Mouse (Mus musculus) thymus, adult 2 months (tissue): ENCODE results near the gene Fgf14. TPM values are rescaled to one million over a fixed set of nuclear protein-coding genes. Genes with fewer than 3 reads are reported as not detected.

Source experiments
- DNase-seq: peaks from one replicate; pipeline ENCODE4 v3.0.0; 2021
- H3K27ac ChIP-seq: fragments of 200-500 bp; 2 replicates; pipeline ENCODE4 v1.5.1; 2012; ENCODE audit warnings: low read length, control low read depth; ENCODE audit not compliant: control insufficient read depth, insufficient read depth
- H3K27me3 ChIP-seq: fragments of 200-500 bp; 2 replicates; pipeline ENCODE4 v1.6.1; 2012; ENCODE audit warnings: mild to moderate bottlenecking, low read length, moderate library complexity, mixed read lengths; ENCODE audit not compliant: control insufficient read depth, insufficient read depth
- H3K36me3 ChIP-seq: fragments of 200-500 bp; 2 replicates; pipeline ENCODE4 v1.6.1; 2012; ENCODE audit warnings: mild to moderate bottlenecking, low read length, moderate library complexity; ENCODE audit not compliant: control insufficient read depth, insufficient read depth
- H3K4me1 ChIP-seq: fragments of 200-500 bp; replicated peaks from 2 replicates; pipeline ENCODE4 v1.6.1; 2012; ENCODE audit warnings: low read length; ENCODE audit not compliant: control insufficient read depth, insufficient read depth
- H3K4me3 ChIP-seq: fragments of 200-500 bp; 2 replicates; pipeline ENCODE4 v1.5.1; 2012; ENCODE audit warnings: mild to moderate bottlenecking, low read length, control low read depth, moderate library complexity; ENCODE audit not compliant: control insufficient read depth, insufficient read depth
- CTCF ChIP-seq: fragments of 200-500 bp; IDR thresholded peaks from 2 replicates; pipeline ENCODE4 v1.5.1; 2012; ENCODE audit warnings: mild to moderate bottlenecking, control low read depth, low read length, moderate library complexity, borderline replicate concordance; ENCODE audit not compliant: control insufficient read depth, poor library complexity, insufficient read depth; ENCODE audit errors: extremely low read depth
- POLR2A ChIP-seq: fragments of 200-500 bp; IDR thresholded peaks from 2 replicates; pipeline ENCODE4 v1.6.1; 2012; ENCODE audit warnings: mild to moderate bottlenecking, low read length, control low read depth, moderate library complexity; ENCODE audit not compliant: control insufficient read depth, poor library complexity, insufficient read depth; ENCODE audit errors: extremely low read depth
- WGBS: fragments of 180-500 bp; shearing (Covaris S2); methylation state at CpG from one replicate; pipeline ENCODE4 v1.1.7; 2018; 5-methylcytosine and 5-hydroxymethylcytosine counted together
- polyA plus RNA-seq: library from polyadenylated mRNA; depleted of rRNA; stranded (reverse); fragments of >200 nt; gene quantifications from 2 replicates; pipeline ENCODE4 v1.2.3, GENCODE M21; 2012; rRNA removed

Fgf14 gene
- 3.5 and 4.5 TPM in 2 replicates for polyA plus RNA-seq

DNA sequence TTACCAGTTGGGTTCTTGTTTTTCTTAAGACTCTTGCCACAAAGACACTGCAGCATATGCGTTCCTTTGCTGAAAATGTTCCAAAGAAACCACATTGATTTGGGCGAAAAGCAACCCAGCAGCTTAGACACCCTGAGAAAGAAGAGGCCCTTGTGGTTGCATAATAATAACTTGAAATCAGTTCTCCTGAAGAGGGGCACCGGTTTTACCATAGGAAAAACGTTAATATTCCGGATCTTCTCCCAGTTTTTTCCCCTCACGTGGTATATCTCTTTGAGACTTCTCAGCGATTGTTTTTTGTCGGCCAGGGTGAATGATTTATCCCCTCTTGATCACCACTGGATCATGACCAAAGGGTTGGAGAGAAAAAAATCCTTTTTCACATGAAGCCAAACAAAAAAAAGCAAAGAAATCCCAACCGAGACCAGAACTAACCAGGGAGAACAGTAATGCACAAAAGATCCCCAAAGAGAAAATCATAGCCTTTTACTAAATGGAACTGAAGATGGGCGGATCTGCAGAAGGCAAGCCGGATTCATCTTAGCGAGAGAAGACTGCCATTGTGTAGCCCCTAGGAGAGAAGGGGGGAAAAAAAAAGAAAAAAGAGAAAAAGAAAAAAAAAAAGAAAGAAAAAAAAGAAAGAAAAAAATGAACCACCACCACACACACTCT lies at the start of gene Fgf14:
TSS of gene Fgf14 (minus strand) at position 622 of the 672 bp plus-strand sequence.
- Histone ChIP-seq H3K4me1 (no peaks in the 10 kb centered on the region), H3K27me3 (no peaks in the 10 kb centered on the region), H3K27ac (no peak within 1 kb of the TSS), H3K36me3 (no peaks in the 10 kb centered on the region), H3K4me3 (no peak within 1 kb of the TSS)
- 26% methylated on average over 12 of the region's 12 CpGs for WGBS
- DNase-seq: no peak
- TF ChIP-seq CTCF (no peak), POLR2A (no peak)

GRCm38 (mm10) chr14:124677379-124677778 lies 452 bp upstream of the Fgf14 start:
- H3K36me3 ChIP-seq: no peaks in the 10 kb centered on the region
- no peak for DNase-seq
- H3K27me3 ChIP-seq: no peaks in the 10 kb centered on the region
- no peaks in the 10 kb centered on the region for H3K4me1 ChIP-seq
- WGBS: 11% methylated on average over 10 of the region's 10 CpGs
- H3K4me3 ChIP-seq: no peak overlapping the region
- no peak overlapping the region for H3K27ac ChIP-seq
- no peak for TF ChIP-seq POLR2A
- no peak for TF ChIP-seq CTCF

GRCm38 (mm10) chr14:124675654-124676505 lies 1.0 kb downstream of the Fgf14 start:
- no peaks in the 10 kb centered on the region for H3K36me3 ChIP-seq
- no peaks in the 10 kb centered on the region for H3K4me1 ChIP-seq
- H3K27me3 ChIP-seq: no peaks in the 10 kb centered on the region
- no peak for TF ChIP-seq CTCF
- TF ChIP-seq POLR2A: no peak
- no peak overlapping the region for H3K27ac ChIP-seq
- DNase-seq: no peak
- WGBS: 26% methylated on average over 23 of the region's 23 CpGs
- no peak overlapping the region for H3K4me3 ChIP-seq

GRCm38 (mm10) chr14:124675142-124675653 lies 1.7 kb downstream of the Fgf14 start:
- Histone ChIP-seq H3K36me3 (no peaks in the 10 kb centered on the region), H3K4me3 (no peak overlapping the region), H3K27me3 (no peaks in the 10 kb centered on the region), H3K4me1 (no peaks in the 10 kb centered on the region), H3K27ac (no peak overlapping the region)
- WGBS: 9% methylated on average over 21 of the region's 21 CpGs
- TF ChIP-seq CTCF (no peak), POLR2A (no peak)
- no peak for DNase-seq

DNA sequence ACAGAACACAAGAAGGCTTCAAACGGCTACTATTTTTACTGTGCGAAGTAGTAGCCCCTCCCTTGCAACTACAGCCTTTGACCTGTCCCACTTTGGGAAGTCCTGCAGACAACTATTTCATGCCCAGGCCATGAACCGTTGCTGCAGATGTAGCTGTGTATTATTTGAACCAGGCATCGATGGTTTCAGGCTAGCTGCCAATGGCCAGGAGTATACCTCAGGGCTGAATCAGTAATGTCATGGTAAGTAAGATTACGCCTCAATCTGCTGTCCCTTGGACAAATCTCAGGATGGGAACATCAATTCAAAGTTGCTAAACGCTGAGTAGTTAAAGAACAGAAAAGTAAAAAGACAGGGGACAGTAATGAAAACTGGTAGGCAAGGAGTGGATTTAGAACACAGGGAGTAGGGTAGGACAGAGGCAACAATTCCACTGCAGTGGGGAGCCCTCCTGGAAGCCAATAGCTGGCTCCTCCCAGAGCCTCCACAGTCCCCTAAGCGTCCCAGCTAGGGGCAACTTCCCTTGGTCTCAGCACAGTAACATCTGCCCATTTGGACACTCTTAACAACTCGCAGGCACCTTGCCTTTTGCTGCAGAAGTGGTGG lies 2.3 kb downstream of the Fgf14 start:
- Histone ChIP-seq H3K27ac (no peak overlapping the region), H3K4me3 (no peak overlapping the region)
- 52% methylated on average over 8 of the region's 8 CpGs for WGBS

GRCm38 (mm10) chr14:124669739-124670138 lies 7.2 kb downstream of the Fgf14 start:
- TF ChIP-seq POLR2A (no peak), CTCF (no peak)
- H3K27me3 ChIP-seq: no peaks in the 10 kb centered on the region
- no peak overlapping the region for H3K27ac ChIP-seq
- no peaks in the 10 kb centered on the region for H3K4me1 ChIP-seq
- no peak overlapping the region for H3K4me3 ChIP-seq
- no peak for DNase-seq
- no peaks in the 10 kb centered on the region for H3K36me3 ChIP-seq
- 57% methylated on average over 7 of the region's 7 CpGs for WGBS

More for the DNA sequence above, 2.3 kb downstream of the Fgf14 start:
- TF ChIP-seq POLR2A (no peak), CTCF (no peak)
- Histone ChIP-seq H3K36me3 (no peaks in the 10 kb centered on the region), H3K4me1 (no peaks in the 10 kb centered on the region), H3K27me3 (no peaks in the 10 kb centered on the region)
- no peak for DNase-seq
